Mouse (Mus musculus) embryonic fibroblast, embryonic 13.5 days (primary cell): ENCODE results near the gene Hist1h3f. TPM values are rescaled to one million over a fixed set of nuclear protein-coding genes. Genes with fewer than 3 reads are reported as not detected.
A peak's percentile ranks its signal among the peaks of the same experiment; 100 is the strongest.

ENCODE experiments used
- H3K27ac ChIP-seq: 2 replicates; pipeline ENCODE4 v1.5.1; 2012; ENCODE audit warnings: low read length, control low read depth, inconsistent platforms; ENCODE audit not compliant: insufficient read depth
- H3K4me1 ChIP-seq: 2 replicates; pipeline ENCODE4 v1.6.1; 2011; ENCODE audit warnings: low read length; ENCODE audit not compliant: control insufficient read depth, insufficient read depth
- H3K4me3 ChIP-seq: 2 replicates; pipeline ENCODE4 v1.5.1; 2011; ENCODE audit warnings: mild to moderate bottlenecking, control low read depth, low read length; ENCODE audit not compliant: insufficient read depth
- CTCF ChIP-seq: IDR thresholded peaks from 2 replicates; pipeline ENCODE4 v1.5.1; 2011; ENCODE audit warnings: mild to moderate bottlenecking, control low read depth, low read length, moderate library complexity, borderline replicate concordance; ENCODE audit not compliant: insufficient read depth
- POLR2A ChIP-seq: IDR thresholded peaks from 2 replicates; pipeline ENCODE4 v1.6.1; 2011; ENCODE audit warnings: low read depth, mild to moderate bottlenecking, control low read depth, low read length, moderate library complexity
- polyA plus RNA-seq: library from polyadenylated mRNA; stranded (reverse); fragments of >200 nt; gene quantifications from 2 replicates; pipeline ENCODE4 v1.2.4, GENCODE M21; 2011; ENCODE audit warnings: low read depth; ENCODE audit not compliant: missing spikeins, insufficient read length

The Hist1h3f gene
- polyA plus RNA-seq, 1 experiment = 0.61 TPM

DNA sequence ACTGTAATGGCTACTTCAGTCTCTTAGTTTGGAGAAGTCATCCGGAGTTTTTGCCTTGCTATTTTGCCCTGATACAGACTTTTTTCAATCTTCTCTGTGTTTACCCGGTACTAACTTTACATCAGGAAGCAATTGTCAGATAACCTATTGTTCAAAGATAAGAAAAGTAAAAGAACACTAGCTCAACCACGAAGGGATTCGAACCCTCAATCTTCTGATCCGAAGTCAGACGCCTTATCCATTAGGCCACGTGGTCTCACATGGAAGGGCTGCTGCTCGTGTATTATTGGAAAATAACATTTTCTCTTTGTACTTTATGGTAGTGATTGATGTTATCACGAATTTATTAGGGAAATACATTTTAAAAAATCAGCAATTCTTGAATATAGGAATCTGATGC lies 40.1 kb upstream of the Hist1h3f start:
- Histone ChIP-seq H3K27ac (no peak overlapping the region), H3K4me1 (no peaks in the 10 kb centered on the region; the same call in 1 of the 2 replicates), H3K4me3 (no peak overlapping the region; the same call in 1 of the 2 replicates)
- no peak for TF ChIP-seq POLR2A
- no peak for TF ChIP-seq CTCF

DNA sequence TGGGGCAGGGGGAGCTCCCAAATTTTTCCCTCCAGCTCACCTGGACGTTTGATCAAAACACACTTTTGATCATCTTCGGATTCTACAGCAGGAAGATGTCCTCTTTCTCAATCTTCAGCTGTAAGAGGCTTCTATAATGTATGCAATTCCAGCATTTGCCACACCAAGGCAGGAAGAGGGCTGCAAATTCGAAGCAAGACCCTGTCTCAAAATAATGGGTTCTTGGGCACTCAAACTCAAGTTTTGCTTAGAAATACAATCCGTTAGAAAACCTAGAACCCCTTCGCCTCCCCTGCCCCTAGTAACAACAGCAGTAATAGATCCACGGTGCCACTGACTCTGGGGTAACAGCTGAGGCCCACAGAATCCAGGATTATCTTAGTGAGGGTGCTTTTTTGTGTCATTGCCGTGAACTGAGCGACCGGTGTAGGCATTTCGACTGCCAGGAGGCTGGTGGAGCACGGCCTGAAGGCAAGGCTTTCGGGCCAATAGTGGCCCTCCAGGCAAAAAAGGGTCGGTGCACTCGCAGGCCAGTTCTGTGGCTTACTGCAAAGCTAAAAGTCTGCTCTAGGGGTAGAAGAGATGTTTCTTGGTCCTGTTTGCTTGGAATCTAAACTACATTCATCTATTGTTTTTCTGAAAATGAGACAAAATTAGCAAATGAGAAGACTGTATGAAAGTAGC lies 38.0 kb upstream of the Hist1h3f start:
- TF ChIP-seq POLR2A (no peak), CTCF (no peak)
- Histone ChIP-seq H3K27ac (peak overlapping the region; percentile 55), H3K4me1 (no peaks in the 10 kb centered on the region; the same call in 1 of the 2 replicates)

DNA sequence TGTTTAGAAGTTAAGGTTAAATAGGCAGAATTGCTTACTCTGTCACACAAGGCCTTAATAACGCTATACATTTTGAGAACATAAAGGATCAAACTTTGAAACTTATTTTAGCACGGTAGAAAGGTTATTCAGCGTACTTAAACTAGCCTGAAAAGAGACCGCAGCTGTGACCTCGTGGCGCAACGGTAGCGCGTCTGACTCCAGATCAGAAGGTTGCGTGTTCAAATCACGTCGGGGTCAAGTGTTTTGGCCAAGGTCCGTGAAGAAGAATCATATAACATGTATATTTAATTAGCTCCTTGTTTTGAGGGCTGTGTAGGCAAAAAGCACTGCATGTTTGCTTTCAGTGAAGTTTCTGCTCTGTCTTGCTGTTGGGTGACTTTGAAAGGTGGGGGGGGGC lies 37.5 kb upstream of the Hist1h3f start:
- TF ChIP-seq CTCF = no peak
- H3K27ac ChIP-seq = no peak overlapping the region
- no peak overlapping the region; the same call in 1 of the 2 replicates for H3K4me3 ChIP-seq
- no peaks in the 10 kb centered on the region; the same call in 1 of the 2 replicates for H3K4me1 ChIP-seq

More for the DNA sequence above, 38.0 kb upstream of the Hist1h3f start:
- peak overlapping the region; percentile 40 for H3K4me3 ChIP-seq

DNA sequence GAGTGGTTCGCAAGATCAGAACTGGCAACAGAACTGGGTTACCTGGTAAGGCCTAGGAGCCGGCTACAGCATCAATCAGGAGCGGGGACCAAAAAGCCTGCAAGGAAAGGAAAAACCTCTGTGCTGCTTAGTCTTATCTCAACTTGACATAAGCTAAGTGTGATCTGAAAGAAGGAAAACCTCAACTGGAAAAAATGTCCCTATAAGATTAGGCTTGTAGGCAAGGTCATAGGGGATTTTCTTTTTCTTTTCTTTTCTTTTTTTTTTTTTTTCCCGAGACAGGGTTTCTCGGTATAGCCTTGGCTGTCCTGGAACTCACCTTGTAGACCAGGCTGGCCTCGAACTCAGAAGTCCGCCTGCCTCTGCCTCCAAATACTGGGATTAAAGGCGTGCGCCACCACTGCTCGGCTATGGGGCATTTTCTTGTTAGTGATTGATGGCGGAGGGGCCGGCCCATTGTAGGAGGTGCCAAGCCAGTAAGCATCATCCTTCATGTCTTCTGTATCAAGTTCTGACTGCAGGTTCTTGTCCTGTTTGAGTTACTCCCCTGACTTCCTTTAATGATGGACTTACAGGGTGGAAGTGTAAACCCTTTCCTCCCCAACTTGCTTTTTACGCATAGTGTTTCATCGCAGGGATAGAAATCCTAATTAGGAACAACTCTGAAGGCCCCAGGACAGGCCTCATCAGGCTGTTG lies 36.9 kb upstream of the Hist1h3f start:
- Histone ChIP-seq H3K4me1 (no peaks in the 10 kb centered on the region; the same call in 1 of the 2 replicates), H3K4me3 (no peak overlapping the region; the same call in 1 of the 2 replicates), H3K27ac (no peak overlapping the region)
- TF ChIP-seq POLR2A (no peak), CTCF (no peak)

DNA sequence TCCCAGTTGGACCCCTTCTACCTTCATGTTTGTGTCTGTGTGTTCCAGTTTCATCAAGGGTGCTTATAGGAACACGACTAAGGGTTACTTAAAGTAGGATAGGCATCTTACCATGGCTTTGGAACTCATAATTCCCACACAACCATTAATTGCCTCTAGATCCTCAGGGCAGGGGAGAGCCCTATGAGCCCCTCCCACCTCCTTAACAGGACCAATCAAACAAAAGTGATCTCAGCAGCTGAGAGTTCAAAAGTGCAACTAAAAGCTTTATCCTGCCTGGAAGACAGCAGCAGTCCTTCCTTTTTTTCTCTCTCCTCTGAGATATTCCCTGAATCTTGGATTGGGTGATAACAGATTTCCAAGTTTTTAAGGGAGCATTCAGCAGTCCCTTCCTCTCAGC lies 33.7 kb upstream of the Hist1h3f start:
- Histone ChIP-seq H3K4me3 (no peak overlapping the region), H3K4me1 (no peaks in the 10 kb centered on the region), H3K27ac (no peak overlapping the region)
- no peak for TF ChIP-seq POLR2A
- no peak for TF ChIP-seq CTCF

DNA sequence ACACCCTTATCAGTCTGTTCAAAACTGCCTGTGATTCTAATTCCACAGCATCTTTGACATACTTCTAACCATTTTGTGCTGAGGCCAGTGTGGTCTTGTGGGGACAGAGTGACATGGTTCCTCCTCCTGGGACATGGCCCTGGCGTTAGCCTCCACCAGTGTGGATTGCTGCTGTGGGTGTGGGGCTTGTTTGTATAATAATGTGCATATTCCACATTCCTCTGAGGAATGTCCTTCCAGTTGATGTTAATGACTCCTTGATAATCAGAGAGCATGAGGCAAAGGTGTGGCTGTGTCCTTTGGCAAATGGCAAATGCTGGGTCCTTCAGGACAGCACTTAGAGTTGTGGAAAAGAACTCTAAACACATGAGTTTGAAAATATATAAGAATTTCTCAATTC lies 30.3 kb upstream of the Hist1h3f start:
- no peak overlapping the region for H3K27ac ChIP-seq
- no peaks in the 10 kb centered on the region for H3K4me1 ChIP-seq
- H3K4me3 ChIP-seq = no peak overlapping the region
- TF ChIP-seq CTCF (no peak), POLR2A (no peak)

DNA sequence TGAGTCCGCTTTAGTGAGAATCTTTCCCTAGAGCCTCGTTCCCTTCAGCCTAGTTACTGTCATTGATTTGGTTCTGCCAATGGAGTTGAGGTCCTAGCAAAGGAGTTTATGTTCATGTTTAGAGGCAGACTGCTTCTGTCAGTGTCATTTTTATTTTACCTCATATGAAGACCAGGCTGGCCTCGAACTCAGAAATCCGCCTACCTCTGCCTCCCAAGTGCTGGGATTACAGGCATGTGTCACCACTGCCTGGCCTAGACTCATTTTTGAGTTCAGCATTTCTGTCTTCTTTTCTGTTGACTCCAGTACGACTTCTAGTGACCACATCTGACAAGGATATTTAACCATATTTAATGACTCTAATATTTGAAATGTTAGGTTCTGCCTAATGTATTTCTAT lies 28.6 kb upstream of the Hist1h3f start:
- Histone ChIP-seq H3K4me1 (no peaks in the 10 kb centered on the region), H3K27ac (no peak overlapping the region), H3K4me3 (no peak overlapping the region)
- TF ChIP-seq POLR2A (no peak), CTCF (no peak)

DNA sequence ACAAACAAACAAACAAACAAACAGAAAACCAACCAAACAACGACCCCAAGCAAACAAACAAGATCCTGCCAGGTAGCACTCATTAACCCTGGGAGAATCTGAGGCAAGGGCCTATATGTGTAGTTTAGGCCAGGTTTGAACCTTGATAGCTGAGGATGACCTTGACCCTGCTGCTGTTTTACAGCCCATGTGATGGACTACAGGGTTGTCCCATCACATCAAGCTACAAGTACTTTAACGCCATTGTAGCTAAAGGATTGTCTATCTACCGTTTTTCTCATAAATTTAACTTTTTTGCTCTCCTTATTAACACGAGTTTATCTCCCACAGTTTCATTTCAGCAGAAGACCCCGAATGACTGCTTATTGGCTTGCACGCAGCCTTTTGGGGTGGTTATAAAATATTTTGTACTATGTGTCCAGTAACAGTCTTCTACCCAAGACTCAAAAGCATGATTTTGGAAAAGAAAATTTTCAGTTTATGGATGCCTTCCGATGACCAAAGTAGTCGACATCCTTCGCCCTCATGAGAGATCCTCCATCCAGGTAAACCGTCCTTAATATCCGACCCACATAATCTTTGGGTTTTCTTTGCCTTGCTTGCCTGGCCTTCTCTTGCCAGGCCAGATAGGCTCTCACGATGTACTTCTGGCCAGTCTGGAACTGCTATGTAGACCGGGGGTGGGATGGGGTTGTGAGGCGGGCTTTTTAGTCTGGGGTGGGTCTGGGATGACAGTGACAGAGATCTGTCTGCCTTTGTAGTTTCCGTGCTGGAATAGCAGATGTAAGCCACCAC lies 27.8 kb upstream of the Hist1h3f start:
- H3K27ac ChIP-seq = no peak overlapping the region
- no peak for TF ChIP-seq CTCF
- TF ChIP-seq POLR2A = no peak
- H3K4me1 ChIP-seq = no peaks in the 10 kb centered on the region; the same call in 1 of the 2 replicates
- peak overlapping the region; percentile 39 for H3K4me3 ChIP-seq

DNA sequence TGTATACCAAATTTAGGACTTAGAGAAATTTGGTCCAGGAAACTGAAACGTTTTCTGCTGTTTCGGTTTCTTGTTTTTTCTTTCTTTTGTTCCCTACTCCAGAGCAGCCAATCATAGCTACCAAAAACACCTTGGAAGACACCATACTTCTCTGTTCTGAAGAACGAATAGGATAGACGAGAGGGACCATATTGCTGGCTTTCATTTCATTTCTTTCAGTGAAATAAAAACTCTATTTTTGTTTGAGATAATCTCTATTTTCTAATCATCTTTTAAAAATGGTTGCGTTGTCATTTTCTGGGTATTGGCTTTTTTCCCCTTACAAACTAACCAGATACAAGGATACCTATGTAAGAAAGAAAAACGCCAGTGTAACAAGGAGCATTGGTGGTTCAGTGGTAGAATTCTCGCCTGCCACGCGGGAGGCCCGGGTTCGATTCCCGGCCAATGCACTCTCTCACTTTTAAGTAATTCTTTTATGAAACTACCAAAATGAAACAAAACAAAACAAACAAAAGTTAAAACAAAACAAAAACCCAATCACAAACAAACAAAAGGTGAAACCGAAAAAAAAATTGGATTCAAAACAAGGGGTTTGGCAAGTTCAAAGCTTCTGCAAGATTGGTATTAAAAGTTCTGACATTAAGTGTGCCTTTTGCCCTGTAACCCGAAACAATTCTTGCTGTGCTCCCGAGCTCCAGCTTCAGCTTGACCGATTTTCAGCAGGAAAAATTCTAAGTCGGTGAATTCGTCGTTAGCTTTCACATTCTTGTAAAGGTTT lies 26.8 kb upstream of the Hist1h3f start:
- H3K4me1 ChIP-seq = no peaks in the 10 kb centered on the region; the same call in 1 of the 2 replicates
- peak overlapping the region; percentile 52 for H3K4me3 ChIP-seq
- H3K27ac ChIP-seq = no peak overlapping the region
- TF ChIP-seq POLR2A = no peak
- no peak for TF ChIP-seq CTCF
